Mouse (Mus musculus): ENCODE results near the gene Ccl12. TPM values are rescaled to one million over a fixed set of nuclear protein-coding genes. Genes with fewer than 3 reads are reported as not detected.

The Ccl12 gene
- polyA plus RNA-seq (2016; fragmentation: Nextera tagmentation; extraction: Ambion mirVana), result 1.7 TPM in 1 of 2 replicates, not detected in the other

DNA sequence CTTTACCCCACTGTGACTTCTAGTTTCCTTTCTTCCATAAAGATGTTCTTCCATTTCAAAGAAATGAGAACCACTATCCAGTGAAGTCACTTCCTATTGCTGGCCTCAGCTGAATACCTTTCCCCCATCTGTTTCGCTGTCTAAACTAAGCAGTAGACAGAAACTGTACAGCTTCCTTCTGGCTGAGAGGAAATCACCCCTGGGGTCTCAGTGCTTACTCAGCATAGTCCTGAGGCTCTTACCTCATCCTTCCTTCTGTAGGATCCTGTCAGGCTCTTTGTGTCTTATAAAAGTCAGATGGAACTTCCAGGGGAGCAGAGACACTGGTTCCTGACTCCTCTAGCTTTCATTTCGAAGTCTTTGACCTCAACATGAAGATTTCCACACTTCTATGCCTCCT lies at the start of gene Ccl12:
Gene Ccl12, plus strand, starts transcription at position 317 of the 400 bp plus-strand sequence.
- WGBS, result 72% methylated on average over 2 of the region's 2 CpGs
- no peak within 1 kb of the TSS for H3K4me2 ChIP-seq
- H3K27me3 ChIP-seq, result no peaks in the 10 kb centered on the region
- ATAC-seq (ENCODE audit: low FRiP score), result no peak
- H3K27ac ChIP-seq, result no peak within 1 kb of the TSS
- no peaks in the 10 kb centered on the region for H3K36me3 ChIP-seq (replicated peaks)
- H3K4me3 ChIP-seq (replicated peaks), result no peak within 1 kb of the TSS
- no peak within 1 kb of the TSS for H3K9ac ChIP-seq
- no peaks in the 10 kb centered on the region for H3K4me1 ChIP-seq
- no peaks in the 10 kb centered on the region for H3K9me3 ChIP-seq

DNA sequence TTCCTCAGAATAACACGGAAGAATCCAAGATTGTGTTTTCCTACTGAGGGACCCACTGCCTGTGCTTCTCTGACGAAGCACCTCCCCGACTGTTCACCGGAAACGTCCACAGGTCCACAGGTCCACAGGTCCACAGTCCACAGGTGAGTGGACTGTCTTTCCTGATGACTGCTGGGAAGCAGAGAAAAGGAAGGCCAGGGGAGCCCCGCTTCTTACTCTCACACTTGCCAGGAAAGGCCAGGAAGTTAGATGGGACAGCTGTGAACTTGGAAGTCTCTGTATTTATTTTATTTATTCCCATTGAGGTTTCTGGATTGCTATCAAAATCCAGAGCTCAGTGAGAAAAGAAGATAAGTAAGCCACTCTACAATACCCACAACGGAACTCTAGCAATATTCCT lies 47.8 kb upstream of the Ccl12 start:
- no peaks in the 10 kb centered on the region for H3K36me3 ChIP-seq (replicated peaks)
- no peak overlapping the region for H3K4me2 ChIP-seq
- no peak overlapping the region for H3K4me3 ChIP-seq (replicated peaks)
- H3K9me3 ChIP-seq, result no peaks in the 10 kb centered on the region
- no peak overlapping the region for H3K27ac ChIP-seq
- ATAC-seq (ENCODE audit: low FRiP score), result no peak
- WGBS, result 88% methylated on average over 7 of the region's 7 CpGs
- H3K27me3 ChIP-seq, result 0 out of 2 replicates have a peak, but pooled peaks cover 3% of the 10 kb centered on the region
- H3K4me1 ChIP-seq, result no peaks in the 10 kb centered on the region
- H3K9ac ChIP-seq, result no peak overlapping the region

DNA sequence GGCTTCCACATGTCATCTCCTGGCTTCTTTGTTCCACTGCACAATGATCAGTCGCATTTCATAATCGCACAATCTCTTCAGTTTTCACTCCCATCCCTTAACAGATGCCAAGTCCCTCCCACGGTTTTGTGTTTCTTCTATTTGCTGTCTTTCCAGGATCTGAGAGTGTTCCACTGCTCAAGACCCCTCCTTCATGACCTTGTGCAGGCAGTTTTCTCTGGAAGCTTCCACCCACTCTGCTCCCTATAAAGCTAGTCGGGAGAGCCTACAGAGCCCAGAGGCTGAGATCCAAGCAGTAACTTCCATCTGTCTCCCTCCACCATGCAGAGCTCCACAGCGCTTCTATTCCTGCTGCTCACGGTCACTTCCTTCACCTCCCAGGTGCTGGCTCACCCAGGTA lies 44.0 kb upstream of the Ccl12 start, which contains the start of gene Ccl11:
Gene Ccl11, plus strand, starts transcription at position 178 of the 400 bp plus-strand sequence.
- no peaks in the 10 kb centered on the region for H3K4me1 ChIP-seq
- no peak within 1 kb of the TSS for H3K4me2 ChIP-seq
- H3K27ac ChIP-seq, result no peak within 1 kb of the TSS
- no peak within 1 kb of the TSS for H3K4me3 ChIP-seq (replicated peaks)
- ATAC-seq (ENCODE audit: low FRiP score), result no peak
- H3K27me3 ChIP-seq, result 0 out of 2 replicates have a peak, but pooled peaks cover 3% of the 10 kb centered on the region
- H3K36me3 ChIP-seq (replicated peaks), result no peaks in the 10 kb centered on the region
- H3K9ac ChIP-seq, result no peak within 1 kb of the TSS
- no peaks in the 10 kb centered on the region for H3K9me3 ChIP-seq
- WGBS, result 88% methylated on average over 6 of the region's 6 CpGs

DNA sequence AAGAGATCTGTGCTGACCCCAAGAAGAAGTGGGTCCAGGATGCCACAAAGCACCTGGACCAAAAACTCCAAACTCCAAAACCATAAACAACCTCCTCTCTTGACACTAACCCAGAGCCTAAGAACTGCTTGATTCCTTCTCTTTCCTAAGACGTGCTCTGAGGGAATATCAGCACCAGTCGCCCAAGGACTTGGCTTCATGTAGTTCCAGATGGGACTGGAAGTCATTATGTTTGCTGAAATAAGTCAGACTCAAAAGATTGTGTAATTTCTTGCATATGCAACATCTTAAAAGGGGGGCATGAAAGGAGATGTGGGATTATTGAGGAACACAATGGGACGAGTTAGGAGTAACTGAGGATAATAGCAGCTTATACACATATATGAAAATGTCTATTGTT lies 39.4 kb upstream of the Ccl12 start:
- no peak overlapping the region for H3K27ac ChIP-seq
- WGBS, result 81% methylated on average over 3 of the region's 3 CpGs
- no peak overlapping the region for H3K4me2 ChIP-seq
- no peak overlapping the region for H3K9ac ChIP-seq
- no peak overlapping the region for H3K4me3 ChIP-seq (replicated peaks)
- H3K27me3 ChIP-seq, result 0 out of 2 replicates have a peak, but pooled peaks cover 3% of the 10 kb centered on the region
- no peaks in the 10 kb centered on the region for H3K36me3 ChIP-seq (replicated peaks)
- no peaks in the 10 kb centered on the region for H3K4me1 ChIP-seq
- no peak for ATAC-seq (ENCODE audit: low FRiP score)
- H3K9me3 ChIP-seq, result no peaks in the 10 kb centered on the region

DNA sequence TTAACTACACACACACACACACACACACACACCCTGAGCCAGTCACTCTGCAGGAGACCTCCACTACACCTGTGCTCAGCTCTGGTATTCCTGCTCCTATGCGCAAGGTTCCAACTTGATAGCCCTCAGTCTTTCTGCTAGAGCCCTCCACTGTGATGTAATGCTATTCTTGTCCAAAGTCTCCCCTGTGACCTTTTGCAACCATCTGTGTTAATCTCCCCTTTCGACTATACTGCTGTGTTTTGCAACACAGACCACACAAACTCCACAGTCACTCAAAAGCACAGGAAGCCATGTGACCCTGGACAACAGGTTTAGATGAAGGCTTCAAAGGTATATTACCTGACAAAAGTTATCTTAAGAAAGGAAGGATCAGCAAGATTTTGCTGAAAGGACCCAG lies 38.2 kb upstream of the Ccl12 start:
- H3K27me3 ChIP-seq, result no peaks in the 10 kb centered on the region
- WGBS, result 88% methylated on average over 2 of the region's 2 CpGs
- no peak overlapping the region for H3K9ac ChIP-seq
- H3K36me3 ChIP-seq (replicated peaks), result no peaks in the 10 kb centered on the region
- no peak for ATAC-seq (ENCODE audit: low FRiP score)
- H3K27ac ChIP-seq, result no peak overlapping the region
- no peak overlapping the region for H3K4me2 ChIP-seq
- no peak overlapping the region for H3K4me3 ChIP-seq (replicated peaks)
- no peaks in the 10 kb centered on the region for H3K9me3 ChIP-seq
- H3K4me1 ChIP-seq, result no peaks in the 10 kb centered on the region

DNA sequence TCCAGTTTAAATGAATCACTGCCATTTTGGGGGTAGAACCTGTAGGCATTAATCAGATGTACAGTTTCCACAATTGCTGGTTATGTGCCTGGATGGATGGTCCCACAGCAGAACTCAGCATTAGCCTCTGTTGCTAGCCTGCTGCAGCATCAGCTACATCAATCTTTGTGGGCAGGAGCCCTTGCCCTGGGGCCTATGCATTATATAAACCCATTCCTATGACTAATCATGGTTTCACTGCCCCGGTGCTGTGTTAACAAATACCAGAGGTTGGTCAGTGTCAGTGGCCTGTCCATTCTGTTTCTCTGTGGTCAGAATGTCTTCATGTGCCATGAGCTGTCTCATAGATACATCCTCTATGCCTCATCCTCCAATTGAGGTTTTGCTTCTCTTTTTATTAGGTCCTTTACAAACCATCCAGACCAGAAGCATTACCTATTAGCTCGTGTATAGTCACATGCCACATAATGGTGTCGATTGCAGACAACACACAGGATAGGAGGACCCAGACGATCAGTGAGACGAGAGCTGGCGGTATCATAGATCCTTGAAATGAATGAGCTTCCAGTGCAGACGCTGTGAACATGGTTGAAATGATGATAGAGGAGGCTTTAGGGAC lies 34.6 kb upstream of the Ccl12 start:
- no peaks in the 10 kb centered on the region for H3K9me3 ChIP-seq
- H3K4me1 ChIP-seq, result no peaks in the 10 kb centered on the region
- WGBS, result 84% methylated on average over 7 of the region's 7 CpGs
- no peak overlapping the region for H3K9ac ChIP-seq
- H3K4me2 ChIP-seq, result no peak overlapping the region
- no peak for ATAC-seq (ENCODE audit: low FRiP score)
- no peak overlapping the region for H3K27ac ChIP-seq
- H3K36me3 ChIP-seq (replicated peaks), result no peaks in the 10 kb centered on the region
- no peak overlapping the region for H3K4me3 ChIP-seq (replicated peaks)
- no peaks in the 10 kb centered on the region for H3K27me3 ChIP-seq

DNA sequence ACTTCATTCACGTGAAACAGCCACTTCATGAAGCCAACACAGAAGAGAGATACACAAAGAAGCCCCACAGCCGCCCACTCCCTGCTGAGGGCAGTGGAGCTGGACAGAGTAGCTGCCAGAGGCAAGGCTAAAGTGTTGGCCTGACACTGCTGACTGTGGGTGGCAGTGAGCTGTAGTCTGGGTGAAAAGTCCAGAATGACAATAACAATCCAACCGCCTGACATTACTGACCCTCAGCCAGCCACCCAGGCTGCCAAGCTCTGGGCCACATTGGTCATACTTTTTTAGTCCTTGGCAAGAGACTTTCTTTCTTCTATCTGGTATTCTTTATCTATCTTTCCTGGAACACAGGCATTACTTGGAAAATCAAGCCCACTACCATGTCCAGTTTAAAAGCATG lies 30.6 kb upstream of the Ccl12 start:
- no peaks in the 10 kb centered on the region for H3K36me3 ChIP-seq (replicated peaks)
- WGBS, result 76% methylated on average over 3 of the region's 3 CpGs
- H3K4me3 ChIP-seq (replicated peaks), result no peak overlapping the region
- no peaks in the 10 kb centered on the region for H3K4me1 ChIP-seq
- H3K9me3 ChIP-seq, result no peaks in the 10 kb centered on the region
- no peak overlapping the region for H3K4me2 ChIP-seq
- no peak for ATAC-seq (ENCODE audit: low FRiP score)
- H3K9ac ChIP-seq, result no peak overlapping the region
- no peak overlapping the region for H3K27ac ChIP-seq
- H3K27me3 ChIP-seq, result no peaks in the 10 kb centered on the region

DNA sequence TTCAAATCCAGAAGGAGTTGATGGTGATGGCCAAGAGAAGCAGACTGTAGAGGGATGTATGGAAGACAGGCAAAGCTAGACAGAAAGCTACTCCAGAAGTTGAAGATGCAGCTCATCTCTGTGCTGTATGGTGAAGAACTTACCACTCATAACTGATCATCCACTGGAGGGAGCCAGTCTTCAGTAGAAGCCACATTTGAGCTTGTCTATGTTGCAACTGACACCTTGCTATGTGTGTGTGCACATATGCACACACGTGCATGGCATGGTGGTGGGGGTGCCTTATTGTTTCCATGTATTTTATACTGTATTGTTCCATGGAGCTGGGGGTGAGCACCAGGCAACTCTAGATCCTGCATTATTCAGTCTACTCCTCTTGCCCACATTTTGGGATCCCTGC lies 29.3 kb upstream of the Ccl12 start:
- no peak overlapping the region for H3K4me3 ChIP-seq (replicated peaks)
- H3K36me3 ChIP-seq (replicated peaks), result no peaks in the 10 kb centered on the region
- H3K4me2 ChIP-seq, result no peak overlapping the region
- H3K27me3 ChIP-seq, result no peaks in the 10 kb centered on the region
- no peaks in the 10 kb centered on the region for H3K9me3 ChIP-seq
- H3K27ac ChIP-seq, result no peak overlapping the region
- no peak overlapping the region for H3K9ac ChIP-seq
- no peak for ATAC-seq (ENCODE audit: low FRiP score)
- no peaks in the 10 kb centered on the region for H3K4me1 ChIP-seq
- WGBS, result 83% methylated on average over 1 of the region's 1 CpGs

DNA sequence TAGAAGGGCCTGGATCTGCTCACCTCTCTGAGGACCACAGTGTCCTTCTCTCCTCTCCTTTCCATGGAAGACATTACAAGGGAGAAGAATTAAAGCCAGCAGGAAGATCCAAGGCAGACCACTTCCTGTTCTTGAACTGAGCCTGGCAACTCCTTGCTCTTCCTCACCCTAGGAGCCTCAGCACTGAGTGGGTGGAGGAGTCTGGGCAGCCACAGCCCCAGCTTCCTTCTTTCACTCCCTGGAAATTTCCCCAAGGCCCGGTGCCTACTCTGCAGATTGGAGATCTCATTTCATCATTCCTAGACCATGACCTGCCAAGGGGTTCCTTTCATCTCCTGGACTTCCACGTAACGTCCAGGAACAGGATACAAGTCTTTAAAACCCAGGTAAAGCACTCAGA lies 28.7 kb upstream of the Ccl12 start:
- Histone ChIP-seq H3K9ac (no peak overlapping the region), H3K27me3 (no peaks in the 10 kb centered on the region), H3K9me3 (no peaks in the 10 kb centered on the region), H3K4me1 (no peaks in the 10 kb centered on the region), H3K4me3 (replicated peaks) (no peak overlapping the region), H3K4me2 (no peak overlapping the region), H3K27ac (no peak overlapping the region), H3K36me3 (replicated peaks) (no peaks in the 10 kb centered on the region)
- no peak for ATAC-seq (ENCODE audit: low FRiP score)
- WGBS, result 91% methylated on average over 3 of the region's 3 CpGs

DNA sequence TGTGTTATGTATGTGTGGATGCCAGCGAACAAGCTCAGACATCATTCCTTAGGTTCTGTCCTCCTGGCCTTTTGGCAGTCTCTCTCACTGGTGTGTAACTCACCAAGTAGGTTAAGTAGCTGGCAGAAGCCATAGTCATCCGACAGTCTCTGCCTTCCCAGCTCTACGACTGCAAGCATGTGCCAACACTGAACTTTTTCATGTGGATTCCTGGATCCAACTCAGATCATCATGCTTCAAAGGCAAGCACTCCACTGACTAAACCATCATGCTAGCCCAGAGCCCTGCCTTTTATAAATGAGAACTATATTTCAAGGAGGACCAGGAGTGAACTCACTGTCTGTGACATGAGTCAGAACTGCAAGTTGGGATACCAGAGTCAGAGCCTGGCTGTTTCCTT lies 28.0 kb upstream of the Ccl12 start:
- 90% methylated on average over 3 of the region's 3 CpGs for WGBS
- H3K27me3 ChIP-seq, result no peaks in the 10 kb centered on the region
- no peak overlapping the region for H3K4me3 ChIP-seq (replicated peaks)
- no peaks in the 10 kb centered on the region for H3K4me1 ChIP-seq
- H3K9me3 ChIP-seq, result no peaks in the 10 kb centered on the region
- ATAC-seq (ENCODE audit: low FRiP score), result no peak
- H3K36me3 ChIP-seq (replicated peaks), result no peaks in the 10 kb centered on the region
- no peak overlapping the region for H3K27ac ChIP-seq
- no peak overlapping the region for H3K9ac ChIP-seq
- H3K4me2 ChIP-seq, result no peak overlapping the region

DNA sequence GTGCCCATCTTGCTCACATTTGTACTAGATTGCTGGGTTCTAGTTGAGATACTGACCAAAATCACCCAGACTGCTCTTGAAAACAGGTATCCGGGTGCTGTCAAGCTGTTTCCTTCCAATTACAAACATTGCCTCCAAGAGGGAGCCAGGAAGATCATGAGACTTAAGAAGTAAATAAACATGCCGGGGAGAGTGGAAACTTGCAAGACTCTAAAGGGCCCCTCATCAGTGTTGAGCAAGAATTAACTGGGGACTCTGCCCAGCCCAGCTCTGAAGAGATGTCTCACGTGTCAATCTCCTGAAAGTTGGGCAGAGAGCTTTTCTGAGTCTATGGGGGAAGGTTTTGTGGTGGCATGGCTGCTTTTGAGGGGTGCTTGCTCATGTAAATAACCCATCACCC lies 24.6 kb upstream of the Ccl12 start:
- H3K4me1 ChIP-seq, result no peaks in the 10 kb centered on the region
- no peaks in the 10 kb centered on the region for H3K9me3 ChIP-seq
- H3K27ac ChIP-seq, result no peak overlapping the region
- no peak overlapping the region for H3K4me3 ChIP-seq (replicated peaks)
- H3K36me3 ChIP-seq (replicated peaks), result no peaks in the 10 kb centered on the region
- 73% methylated on average over 3 of the region's 3 CpGs for WGBS
- ATAC-seq (ENCODE audit: low FRiP score), result no peak
- H3K9ac ChIP-seq, result no peak overlapping the region
- H3K4me2 ChIP-seq, result no peak overlapping the region
- no peaks in the 10 kb centered on the region for H3K27me3 ChIP-seq

DNA sequence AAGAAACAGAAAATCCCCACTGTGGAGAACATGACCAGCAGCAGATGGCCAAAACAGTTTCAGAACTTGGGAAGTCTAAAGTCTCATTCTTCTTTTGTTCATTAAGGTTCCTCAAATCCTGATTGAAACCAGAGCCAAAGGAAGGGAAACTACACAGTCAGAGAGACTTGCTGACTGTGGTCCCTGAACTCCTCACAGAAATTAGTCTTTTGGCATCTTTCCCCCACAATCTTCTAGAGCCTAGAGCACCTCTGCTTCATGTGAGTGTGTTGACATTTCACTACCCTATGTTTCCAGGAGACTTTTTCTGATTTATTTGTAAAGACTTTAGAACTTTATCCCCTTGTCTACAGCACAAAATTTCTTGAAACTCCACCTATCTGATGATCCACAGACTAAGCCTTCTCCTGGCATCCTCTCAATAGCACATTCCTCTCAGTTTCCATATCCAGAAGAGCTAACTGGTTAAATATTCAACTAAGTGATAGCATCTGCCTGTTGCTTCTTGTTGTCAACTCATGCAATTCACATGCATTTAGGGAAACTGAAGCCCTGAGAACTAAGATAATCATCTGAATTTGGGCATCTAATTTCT lies 23.4 kb upstream of the Ccl12 start:
- Histone ChIP-seq H3K4me3 (replicated peaks) (no peak overlapping the region), H3K9ac (no peak overlapping the region), H3K9me3 (no peaks in the 10 kb centered on the region), H3K4me1 (no peaks in the 10 kb centered on the region), H3K36me3 (replicated peaks) (no peaks in the 10 kb centered on the region), H3K4me2 (no peak overlapping the region), H3K27me3 (no peaks in the 10 kb centered on the region), H3K27ac (no peak overlapping the region)
- no peak for ATAC-seq (ENCODE audit: low FRiP score)

DNA sequence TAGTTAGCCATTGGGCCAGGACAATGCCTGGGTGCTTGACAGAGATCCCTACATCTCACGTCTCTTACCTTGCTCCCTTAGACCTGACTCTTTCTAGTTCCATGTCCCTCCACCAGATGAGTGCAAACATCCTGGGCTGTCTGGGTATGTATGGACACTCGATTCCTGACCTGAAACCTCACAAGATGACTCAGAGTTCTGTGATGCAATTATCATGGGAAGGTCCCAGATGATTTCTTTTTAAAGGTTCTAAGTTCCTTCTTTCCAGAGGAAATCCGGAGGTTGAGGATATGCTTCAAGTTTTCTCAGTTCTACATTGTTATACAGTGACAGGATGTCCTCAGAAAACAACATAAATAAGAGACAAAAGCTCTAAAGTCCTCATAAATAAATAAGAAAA lies 20.8 kb upstream of the Ccl12 start:
- Histone ChIP-seq H3K4me3 (replicated peaks) (no peak overlapping the region), H3K27me3 (no peaks in the 10 kb centered on the region), H3K27ac (no peak overlapping the region), H3K4me1 (no peaks in the 10 kb centered on the region), H3K36me3 (replicated peaks) (no peaks in the 10 kb centered on the region), H3K9me3 (no peaks in the 10 kb centered on the region), H3K4me2 (no peak overlapping the region), H3K9ac (no peak overlapping the region)
- 85% methylated on average over 3 of the region's 3 CpGs for WGBS
- no peak for ATAC-seq (ENCODE audit: low FRiP score)
